Mouse (Mus musculus): ENCODE measurements around the gene Bpgm.

DNA sequence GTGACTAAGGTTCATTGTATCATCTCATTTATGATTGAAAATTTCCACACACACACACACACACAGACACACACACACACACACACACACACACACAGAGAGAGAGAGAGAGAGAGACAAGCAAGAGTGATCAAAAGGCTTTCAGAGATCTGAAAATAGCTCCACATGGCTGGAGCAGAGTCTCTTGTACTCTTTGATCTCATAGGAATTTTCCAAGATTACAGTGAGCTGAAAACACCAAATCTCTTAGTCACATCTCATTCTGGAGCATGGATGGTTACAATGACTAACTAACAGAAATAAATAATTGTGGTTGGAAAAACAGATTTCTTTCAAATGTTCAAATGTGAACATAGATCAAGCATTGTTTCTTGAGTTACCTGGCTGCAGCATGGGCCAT lies 16.6 kb upstream of the Bpgm start:
- no peak for TF ChIP-seq CTCF (IDR thresholded peaks at IDR 0.05; ENCODE audit: extremely low read depth, insufficient read length, insufficient replicate concordance, low read depth, low read length)
- TF ChIP-seq POLR2A (IDR thresholded peaks at IDR 0.05; ENCODE audit: low read depth, low read length), result no peak
